Mouse (Mus musculus) liver, embryonic 14.5 days (tissue): Measurements from ENCODE around the gene Slc41a3. TPM values are rescaled to one million over a fixed set of nuclear protein-coding genes. Genes with fewer than 3 reads are reported as not detected.

Experiments
- ATAC-seq: fragments of 200-750 bp; cut with Nextera tagmentation; 2 replicates; pipeline ENCODE4 v1.8.0; 2017; ENCODE audit warnings: moderate number of reproducible peaks, mild to moderate bottlenecking, moderate library complexity; ENCODE audit not compliant: insufficient read depth
- DNase-seq, 3 experiments: peaks; one replicate each; pipeline ENCODE4 v3.0.0-alpha.2; 2012 to 2013; ENCODE audit warnings: low read depth in 3 of 3, low spot score in 3 of 3
- H3K27ac ChIP-seq: fragments of 300-500 bp; sonication (generic); 2 replicates; pipeline ENCODE4 v1.5.1; 2014; ENCODE audit warnings: moderate library complexity, mild to moderate bottlenecking, control low read depth, inconsistent platforms
- H3K27me3 ChIP-seq: fragments of 300-500 bp; sonication (generic); 2 replicates; pipeline ENCODE4 v1.6.1; 2014; ENCODE audit warnings: mild to moderate bottlenecking, low read length, moderate library complexity; ENCODE audit not compliant: control insufficient read depth, insufficient read depth
- H3K36me3 ChIP-seq: fragments of 300-500 bp; sonication (generic); replicated peaks from 2 replicates; pipeline ENCODE4 v1.6.1; 2014; ENCODE audit warnings: low read depth; ENCODE audit not compliant: control insufficient read depth, insufficient read depth
- H3K4me1 ChIP-seq, 2 experiments: fragments of 200-500 bp in 1 of 2; fragments of 300-500 bp in 1 of 2; sonication (generic) in 1 of 2; replicated peaks; 2 replicates each; pipeline ENCODE4 v1.6.1; 2012 to 2014; ENCODE audit warnings: antibody characterized with exemption in 1 of 2, inconsistent platforms in 1 of 2, low read length in 1 of 2; ENCODE audit not compliant: control insufficient read depth in 2 of 2, insufficient read depth in 2 of 2
- H3K4me2 ChIP-seq: fragments of 300-500 bp; sonication (generic); 2 replicates; pipeline ENCODE4 v1.6.1; 2014; ENCODE audit warnings: low read depth, mild to moderate bottlenecking, control low read depth, moderate library complexity
- H3K4me3 ChIP-seq, 2 experiments: fragments of 200-500 bp in 1 of 2; fragments of 300-500 bp in 1 of 2; sonication (generic) in 1 of 2; 2 replicates each; pipeline ENCODE4 v1.5.1; 2012 to 2014; ENCODE audit warnings: low read depth in 2 of 2, low read length in 2 of 2, mild to moderate bottlenecking in 2 of 2, control low read depth in 1 of 2, inconsistent platforms in 1 of 2, moderate library complexity in 1 of 2; ENCODE audit not compliant: insufficient read depth in 1 of 2
- H3K9ac ChIP-seq: fragments of 300-500 bp; sonication (generic); replicated peaks from 2 replicates; pipeline ENCODE4 v1.6.1; 2014; ENCODE audit warnings: mild to moderate bottlenecking, control low read depth, moderate library complexity
- H3K9me3 ChIP-seq: fragments of 300-500 bp; sonication (generic); 2 replicates; pipeline ENCODE4 v1.6.1; 2016; ENCODE audit warnings: low read length, mixed read lengths; ENCODE audit not compliant: control insufficient read depth
- CTCF ChIP-seq: IDR thresholded peaks from 2 replicates; pipeline ENCODE4 v1.5.1; 2016; ENCODE audit warnings: antibody characterized with exemption, low read depth, control low read depth
- EP300 ChIP-seq: IDR thresholded peaks from 2 replicates; pipeline ENCODE4 v1.6.1; 2016; ENCODE audit warnings: antibody characterized with exemption, low read depth
- WGBS: fragments of 180-500 bp; shearing (Covaris S2); extraction: QIAGEN DNeasy Blood & Tissue Kit; methylation state at CpG from one replicate; pipeline ENCODE4 v1.1.7; 2014; ENCODE audit not compliant: insufficient replicate concordance; 5-methylcytosine and 5-hydroxymethylcytosine counted together
- polyA plus RNA-seq, 2 experiments: library from polyadenylated mRNA; depleted of rRNA in 1 of 2; stranded (reverse) in 1 of 2; unstranded in 1 of 2; fragments of >200 nt; fragmentation: Nextera tagmentation in 1 of 2; extraction: Ambion mirVana in 1 of 2; gene quantifications; 2 replicates each; pipeline versions ENCODE4 v1.2.1 to v1.2.3; 2012 to 2014

Slc41a3 gene
- polyA plus RNA-seq, 2 experiments: 23.5 to 27.6 TPM

DNA sequence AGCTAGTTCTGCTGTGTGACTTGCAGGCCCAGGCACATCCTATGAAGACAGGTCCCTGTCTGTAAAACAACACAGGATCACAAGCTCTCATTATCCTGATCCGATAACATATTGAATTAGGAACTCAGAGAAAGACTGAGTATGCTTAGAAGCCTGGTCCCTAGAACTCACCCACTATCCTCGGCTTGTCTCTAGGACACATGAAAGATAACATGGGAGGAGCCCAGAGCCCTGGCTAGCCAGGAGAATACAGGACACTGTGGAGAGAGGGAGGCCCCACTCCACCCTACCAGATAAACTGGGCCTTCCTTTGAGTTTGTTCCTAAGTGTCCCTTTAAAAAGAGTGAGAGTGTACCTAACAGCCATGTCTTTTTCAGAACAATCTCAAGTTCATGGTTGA is 55.4 kb downstream of the Slc41a3 start:
- DNase-seq: peak; percentile 47 to 56 (median 52)
- no peak for TF ChIP-seq EP300
- no peak for TF ChIP-seq CTCF
- no peaks in the 10 kb centered on the region for H3K9me3 ChIP-seq
- no peaks in the 10 kb centered on the region for H3K36me3 ChIP-seq
- no peaks in the 10 kb centered on the region for H3K27me3 ChIP-seq
- WGBS: 25% methylated on average over 2 of the region's 2 CpGs
- H3K4me3 ChIP-seq: no peak overlapping the region
- ATAC-seq: peak; percentile 82
- H3K4me1 ChIP-seq: peaks cover 19 to 23% of the 10 kb centered on the region in 2 experiments
- peak overlapping the region; percentile 60 for H3K27ac ChIP-seq
- H3K9ac ChIP-seq: peak overlapping the region; percentile 44
- peak overlapping the region; percentile 50 for H3K4me2 ChIP-seq

DNA sequence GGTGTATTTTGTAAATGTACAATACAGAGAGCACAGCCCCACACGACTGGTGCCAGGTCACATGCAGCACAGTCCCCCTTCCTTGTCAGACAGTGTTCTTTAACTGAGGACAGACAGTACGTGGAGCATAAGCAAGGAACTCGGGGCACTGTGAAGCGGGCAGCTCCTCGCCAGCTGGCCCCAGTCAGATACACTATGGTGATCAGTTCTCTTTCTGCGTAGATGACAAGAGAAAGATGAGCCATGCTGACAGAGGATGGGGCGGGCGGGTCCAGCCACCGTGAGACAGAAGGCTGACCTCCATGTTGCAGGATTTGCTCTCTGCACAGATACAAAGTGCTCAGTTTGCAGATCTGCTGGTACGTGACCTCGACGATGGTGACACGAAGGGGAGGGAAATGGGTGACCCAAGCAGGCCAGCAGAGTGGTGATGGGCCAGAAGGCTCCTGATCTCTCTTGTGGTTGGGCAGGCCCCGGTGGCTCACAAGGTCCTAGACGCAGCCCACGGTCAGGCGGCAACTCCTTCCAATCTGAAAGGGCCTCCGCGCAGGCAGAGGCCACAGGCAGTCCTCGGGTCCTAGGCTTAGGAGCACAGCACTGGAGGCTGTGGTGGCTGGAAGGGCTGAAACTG is 56.0 kb downstream of the Slc41a3 start:
- Histone ChIP-seq H3K9ac (peak overlapping the region; percentile 44), H3K4me1 (peaks cover 19 to 23% of the 10 kb centered on the region in 2 experiments), H3K27ac (peak overlapping the region; percentile 60), H3K36me3 (no peaks in the 10 kb centered on the region), H3K4me3 (no peak overlapping the region), H3K9me3 (no peaks in the 10 kb centered on the region), H3K27me3 (no peaks in the 10 kb centered on the region), H3K4me2 (peak overlapping the region; percentile 50)
- DNase-seq: no peak
- WGBS: 73% methylated on average over 20 of the region's 20 CpGs
- no peak for TF ChIP-seq EP300
- ATAC-seq: no peak

DNA sequence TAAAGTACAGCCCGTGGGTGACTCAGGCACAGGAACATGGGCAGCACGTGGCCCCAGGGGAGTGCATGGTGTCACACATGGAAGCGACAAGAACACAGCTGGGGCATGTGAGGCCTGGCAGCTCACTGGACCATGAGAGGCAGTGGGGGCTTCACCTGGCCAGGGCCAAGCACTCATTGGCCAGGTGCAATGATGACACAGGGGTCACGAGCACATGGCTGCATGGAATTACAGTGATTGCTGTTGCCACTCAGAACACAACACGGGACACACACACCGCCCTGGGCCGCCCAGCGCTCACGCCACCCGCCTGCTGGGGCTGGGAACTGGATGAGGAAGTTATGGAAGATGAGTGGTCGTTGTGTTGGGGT is 56.5 kb downstream of the Slc41a3 start:
- H3K4me2 ChIP-seq: no peak overlapping the region
- H3K27ac ChIP-seq: no peak overlapping the region
- no peaks in the 10 kb centered on the region for H3K27me3 ChIP-seq
- H3K4me3 ChIP-seq: no peak overlapping the region
- no peak for TF ChIP-seq CTCF
- TF ChIP-seq EP300: no peak
- DNase-seq (no peak), ATAC-seq (no peak)
- H3K4me1 ChIP-seq: peaks cover 19 to 23% of the 10 kb centered on the region in 2 experiments
- 0 out of 2 replicates have a peak, but pooled peaks cover 4% of the 10 kb centered on the region for H3K36me3 ChIP-seq
- no peak overlapping the region; the same call in 1 of the 2 replicates for H3K9ac ChIP-seq
- no peaks in the 10 kb centered on the region for H3K9me3 ChIP-seq
- 77% methylated on average over 11 of the region's 11 CpGs for WGBS

DNA sequence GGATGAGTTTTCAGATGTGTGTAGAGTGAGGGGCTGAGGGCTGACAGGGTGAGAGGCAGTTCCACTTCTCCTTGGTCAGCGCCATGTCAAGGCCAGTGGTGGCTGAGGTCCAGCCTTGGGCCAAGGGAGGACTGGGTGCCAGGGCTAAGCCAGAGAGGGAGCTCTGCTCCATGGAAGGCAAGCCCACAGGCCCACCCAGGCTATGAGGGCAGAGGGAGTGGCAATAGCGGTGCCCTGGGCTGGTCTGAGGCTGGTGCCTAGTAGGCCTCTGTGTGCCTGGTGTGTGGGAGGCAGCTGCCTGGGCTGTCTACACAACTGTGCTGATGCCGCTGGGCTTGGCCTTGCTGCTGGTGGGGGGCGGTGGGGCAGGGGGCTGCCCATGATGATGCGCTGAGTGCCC is 57.6 kb downstream of the Slc41a3 start:
- no peak overlapping the region for H3K4me2 ChIP-seq

DNA sequence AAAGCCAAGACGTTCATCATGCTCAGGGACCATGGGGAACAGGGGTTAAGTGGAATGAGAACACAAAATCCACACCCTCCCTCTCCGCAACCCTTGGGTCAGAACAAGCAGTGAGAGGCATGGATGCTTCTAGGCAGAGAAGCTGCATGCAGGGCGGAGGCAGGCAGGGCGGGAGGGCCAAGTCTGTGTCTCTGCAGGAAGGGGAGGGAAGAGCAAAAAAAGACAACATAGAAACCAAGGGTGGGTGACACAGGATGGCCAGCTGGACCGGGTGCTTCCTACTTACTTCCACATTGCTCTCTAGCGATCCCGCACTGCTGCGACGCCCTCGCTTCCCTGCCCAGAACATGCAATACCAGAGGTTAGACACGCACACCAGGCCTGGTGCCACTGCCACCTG is 59.2 kb downstream of the Slc41a3 start:
- peaks cover 15% of the 10 kb centered on the region for H3K36me3 ChIP-seq
- no peak for DNase-seq
- 66% methylated on average over 11 of the region's 11 CpGs for WGBS
- H3K27me3 ChIP-seq: no peaks in the 10 kb centered on the region
- no peak overlapping the region for H3K4me2 ChIP-seq
- no peak for ATAC-seq
- no peak overlapping the region for H3K4me3 ChIP-seq
- H3K9me3 ChIP-seq: no peaks in the 10 kb centered on the region
- TF ChIP-seq EP300 (no peak), CTCF (no peak)
- no peak overlapping the region for H3K9ac ChIP-seq
- H3K27ac ChIP-seq: no peak overlapping the region
- peaks cover 19 to 21% of the 10 kb centered on the region in 2 experiments for H3K4me1 ChIP-seq

More for the DNA sequence above, 57.6 kb downstream of the Slc41a3 start:
- TF ChIP-seq EP300 (no peak), CTCF (no peak)
- DNase-seq: no peak
- H3K9me3 ChIP-seq: no peaks in the 10 kb centered on the region
- peaks cover 19 to 23% of the 10 kb centered on the region in 2 experiments for H3K4me1 ChIP-seq
- ATAC-seq: no peak
- H3K9ac ChIP-seq: no peak overlapping the region
- no peak overlapping the region for H3K27ac ChIP-seq
- no peaks in the 10 kb centered on the region for H3K27me3 ChIP-seq
- WGBS: 86% methylated on average over 5 of the region's 5 CpGs
- no peak overlapping the region for H3K4me3 ChIP-seq
- peaks cover 4% of the 10 kb centered on the region; the same call in 1 of the 2 replicates for H3K36me3 ChIP-seq
